Mouse (Mus musculus) lung, postnatal 0 days (tissue): ENCODE results near the gene Gpd1.
"Not testable (repeated sequence)": the region's sequence is repeated elsewhere in the genome, so short reads cannot be mapped to it uniquely, and the experiment has no call there.

Experiments used
- CTCF ChIP-seq: IDR thresholded peaks from 2 replicates; pipeline ENCODE4 v1.5.1; 2016; ENCODE audit warnings: antibody characterized with exemption, mild to moderate bottlenecking
- EP300 ChIP-seq: IDR thresholded peaks from 2 replicates; pipeline ENCODE4 v1.6.1; 2016; ENCODE audit warnings: antibody characterized with exemption, mild to moderate bottlenecking, control low read depth

DNA sequence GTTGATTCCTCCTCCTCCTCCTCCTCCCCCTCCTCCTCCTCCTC is 55.4 kb downstream of the Gpd1 start, which contains the start of gene Cers5:
- TF ChIP-seq CTCF, EP300: not testable (repeated sequence)
